Mouse (Mus musculus): Measurements from ENCODE around the gene Gm28102. TPM values are rescaled to one million over a fixed set of nuclear protein-coding genes. Genes with fewer than 3 reads are reported as not detected.
"Not testable (repeated sequence)": the region's sequence is repeated elsewhere in the genome, so short reads cannot be mapped to it uniquely, and the experiment has no call there.

Gm28102 gene
- total RNA-seq (2021) = not detected
- polyA plus RNA-seq (2012; rRNA removed) = not detected in 2 replicates
- long read RNA-seq = 0 reads

- DNase-seq = not testable (repeated sequence)
Measured at GRCm38 (mm10) chrY:88053015-88053414, at the start of gene Gm28102. Gene Gm28102 (plus strand): TSS chrY:88053315.
